Mouse (Mus musculus): Measurements from ENCODE around the gene St13. TPM values are rescaled to one million over a fixed set of nuclear protein-coding genes. Genes with fewer than 3 reads are reported as not detected.

St13 gene
- polyA plus RNA-seq, 1 experiment from 2014 or later = 471 TPM

- ATAC-seq (no peak), DNase-seq (ENCODE audit: low read depth, low spot score) (no peak)
- TF ChIP-seq CTCF (IDR thresholded peaks at IDR 0.05) = peak; percentile 82
- in situ Hi-C loops (cut with MboI; ENCODE audit: low pct_unique_long_range_greater_than_20kb) = no loop called here
- POLR2A ChIA-PET = no interaction called here
- CTCF ChIA-PET = interaction anchor here (0.8 to 1.4 kb wide), 3 partner anchors 10 to 43 kb away, joined by 3 to 5 read pairs (median 4); no protein-coding TSS in a partner anchor
- no peaks in the 10 kb centered on the region for H3K27me3 ChIP-seq
Observed at GRCm38 (mm10) chr15:81355146-81355761, 44.6 kb downstream of the St13 start.

- DNase-seq (ENCODE audit: low read depth, low spot score) = no peak
- H3K27me3 ChIP-seq = no peaks in the 10 kb centered on the region
- ChIA-PET CTCF (no interaction called here), POLR2A (no interaction called here)
- ATAC-seq = no peak
- peak; percentile 72 for TF ChIP-seq CTCF (IDR thresholded peaks at IDR 0.05)
- in situ Hi-C loops (cut with MboI; ENCODE audit: low pct_unique_long_range_greater_than_20kb) = loop anchor here (5.0 kb wide), 1 partner anchor 280 kb away; no protein-coding TSS in a partner anchor
Observed at GRCm38 (mm10) chr15:81352638-81353037, 47.2 kb downstream of the St13 start.

- ChIA-PET CTCF (interaction anchor here (0.8 to 1.2 kb wide), 2 partner anchors 48 to 158 kb away, joined by 3 read pairs; no protein-coding TSS in a partner anchor), POLR2A (no interaction called here)
- in situ Hi-C loops (cut with MboI; ENCODE audit: low pct_unique_long_range_greater_than_20kb) = loop anchor here (5.0 kb wide), 1 partner anchor 278 kb away; no protein-coding TSS in a partner anchor
- ATAC-seq = no peak
- no peaks in the 10 kb centered on the region for H3K27me3 ChIP-seq
- DNase-seq (ENCODE audit: low read depth, low spot score) = no peak
- no peak for TF ChIP-seq CTCF (IDR thresholded peaks at IDR 0.05)
Observed at GRCm38 (mm10) chr15:81350401-81350800, 49.5 kb downstream of the St13 start.

- in situ Hi-C loops (cut with MboI; ENCODE audit: low pct_unique_long_range_greater_than_20kb) = no loop called here
- CTCF ChIA-PET = interaction anchor here (1.0 to 1.2 kb wide), 2 partner anchors 14 to 17 kb away, joined by 3 read pairs; no protein-coding TSS in a partner anchor
- no peak for TF ChIP-seq CTCF (IDR thresholded peaks at IDR 0.05)
- POLR2A ChIA-PET = interaction anchor here (0.5 kb wide), 1 partner anchor 240 kb away, joined by 4 read pairs; no protein-coding TSS in a partner anchor
- no peaks in the 10 kb centered on the region for H3K27me3 ChIP-seq
- no peak for DNase-seq (ENCODE audit: low read depth, low spot score)
- no peak for ATAC-seq
Observed at GRCm38 (mm10) chr15:81348366-81348765, 51.5 kb downstream of the St13 start.

GRCm38 (mm10) chr15:81347466-81347865 lies 52.4 kb downstream of the St13 start:
- in situ Hi-C loops (cut with MboI; ENCODE audit: low pct_unique_long_range_greater_than_20kb) = no loop called here
- DNase-seq (ENCODE audit: low read depth, low spot score) = no peak
- no peaks in the 10 kb centered on the region for H3K27me3 ChIP-seq
- ATAC-seq = no peak
- ChIA-PET POLR2A (interaction anchor here (0.6 kb wide), 1 partner anchor 20 kb away, joined by 3 read pairs; no protein-coding TSS in a partner anchor), CTCF (interaction anchor here (1.0 to 1.8 kb wide), 2 partner anchors 37 to 73 kb away, joined by 3 to 4 read pairs; no protein-coding TSS in a partner anchor)
- TF ChIP-seq CTCF (IDR thresholded peaks at IDR 0.05) = no peak

- CTCF ChIA-PET = no interaction called here
Observed at GRCm38 (mm10) chr15:81341426-81341825, 58.5 kb downstream of the St13 start.

GRCm38 (mm10) chr15:81339158-81339557 lies 60.7 kb downstream of the St13 start:
- POLR2A ChIA-PET = no interaction called here
- CTCF ChIA-PET = interaction anchor here (1.0 kb wide), 1 partner anchor 14 kb away, joined by 3 read pairs; no protein-coding TSS in a partner anchor
- no peak for ATAC-seq
- in situ Hi-C loops (cut with MboI; ENCODE audit: low pct_unique_long_range_greater_than_20kb) = no loop called here
- H3K27me3 ChIP-seq = no peaks in the 10 kb centered on the region
- no peak for DNase-seq (ENCODE audit: low read depth, low spot score)
- no peak for TF ChIP-seq CTCF (IDR thresholded peaks at IDR 0.05)

More at GRCm38 (mm10) chr15:81341426-81341825, 58.5 kb downstream of the St13 start:
- no peak for ATAC-seq
- no peak for TF ChIP-seq CTCF (IDR thresholded peaks at IDR 0.05)
- in situ Hi-C loops (cut with MboI; ENCODE audit: low pct_unique_long_range_greater_than_20kb) = no loop called here
- DNase-seq (ENCODE audit: low read depth, low spot score) = no peak
- no peaks in the 10 kb centered on the region for H3K27me3 ChIP-seq
- POLR2A ChIA-PET = no interaction called here

- H3K27me3 ChIP-seq = no peaks in the 10 kb centered on the region
- ChIA-PET POLR2A (no interaction called here), CTCF (interaction anchor here (0.6 kb wide), 1 partner anchor 127 kb away, joined by 5 read pairs; no protein-coding TSS in a partner anchor)
- DNase-seq (ENCODE audit: low read depth, low spot score) = no peak
- ATAC-seq = no peak
- TF ChIP-seq CTCF (IDR thresholded peaks at IDR 0.05) = no peak
- in situ Hi-C loops (cut with MboI; ENCODE audit: low pct_unique_long_range_greater_than_20kb) = no loop called here
Observed at GRCm38 (mm10) chr15:81336466-81336865, 63.4 kb downstream of the St13 start.

GRCm38 (mm10) chr15:81332517-81332916 lies 67.4 kb downstream of the St13 start:
- TF ChIP-seq CTCF (IDR thresholded peaks at IDR 0.05) = no peak
- ChIA-PET CTCF (no interaction called here), POLR2A (no interaction called here)
- ATAC-seq (no peak), DNase-seq (ENCODE audit: low read depth, low spot score) (no peak)
- no peaks in the 10 kb centered on the region for H3K27me3 ChIP-seq
- in situ Hi-C loops (cut with MboI; ENCODE audit: low pct_unique_long_range_greater_than_20kb) = no loop called here

- POLR2A ChIA-PET = no interaction called here
- ATAC-seq (no peak), DNase-seq (ENCODE audit: low read depth, low spot score) (no peak)
- no peak for TF ChIP-seq CTCF (IDR thresholded peaks at IDR 0.05)
- in situ Hi-C loops (cut with MboI; ENCODE audit: low pct_unique_long_range_greater_than_20kb) = no loop called here
- CTCF ChIA-PET = interaction anchor here (0.8 to 1.3 kb wide), 2 partner anchors 14 to 26 kb away, joined by 3 read pairs; no protein-coding TSS in a partner anchor
- no peaks in the 10 kb centered on the region for H3K27me3 ChIP-seq
Observed at GRCm38 (mm10) chr15:81330816-81331433, 69.0 kb downstream of the St13 start.

Data from Patski (cell line).